Mouse (Mus musculus) liver, embryonic 14.5 days (tissue): ENCODE measurements at regions not wholly inside any gene's neighbourhood (a gene's known extent, or its start where the extent isn't known, plus 50 kb on each side); places are given as distances from the start of the nearest gene placed in this dataset.

Source experiments
- CTCF ChIP-seq: IDR thresholded peaks from 2 replicates; pipeline ENCODE4 v1.5.1; 2016; ENCODE audit warnings: antibody characterized with exemption, low read depth, control low read depth
- EP300 ChIP-seq: IDR thresholded peaks from 2 replicates; pipeline ENCODE4 v1.6.1; 2016; ENCODE audit warnings: antibody characterized with exemption, low read depth

GRCm38 (mm10) chr1:183933845-183934244, 79.3 kb upstream of the Dusp10 start:
- TF ChIP-seq CTCF: no peak
- TF ChIP-seq EP300: no peak
